Mouse (Mus musculus): Measurements from ENCODE around the gene Gper1.

The Gper1 gene

GRCm38 (mm10) chr5:139423026-139423865 lies at the start of gene Gper1:
TSS of gene Gper1 (plus strand) at chr5:139423151.
- peak; percentile 49 for DNase-seq (ENCODE audit: low spot score)

GRCm38 (mm10) chr5:139373889-139374444 lies 49.0 kb upstream of the Gper1 start:
- DNase-seq (ENCODE audit: low spot score): no peak

- DNase-seq (ENCODE audit: low spot score): no peak
Measured at GRCm38 (mm10) chr5:139374841-139375240, 48.1 kb upstream of the Gper1 start.

GRCm38 (mm10) chr5:139377468-139378270 lies 45.3 kb upstream of the Gper1 start, which contains the start of gene Gpr146:
TSS of gene Gpr146 (plus strand) at chr5:139377697.
- DNase-seq (ENCODE audit: low spot score): peak; percentile 62

GRCm38 (mm10) chr5:139378271-139378556 lies 44.7 kb upstream of the Gper1 start:
- no peak for DNase-seq (ENCODE audit: low spot score)

- DNase-seq (ENCODE audit: low spot score): peak; percentile 81
Measured at GRCm38 (mm10) chr5:139378986-139379629, 43.8 kb upstream of the Gper1 start.

GRCm38 (mm10) chr5:139379771-139380384 lies 43.1 kb upstream of the Gper1 start:
- no peak for DNase-seq (ENCODE audit: low spot score)

GRCm38 (mm10) chr5:139380385-139381248 lies 42.3 kb upstream of the Gper1 start:
- peak; percentile 96 for DNase-seq (ENCODE audit: low spot score)

GRCm38 (mm10) chr5:139381586-139382513 lies 41.1 kb upstream of the Gper1 start:
- no peak for DNase-seq (ENCODE audit: low spot score)

GRCm38 (mm10) chr5:139382760-139383159 lies 40.2 kb upstream of the Gper1 start:
- DNase-seq (ENCODE audit: low spot score): no peak

GRCm38 (mm10) chr5:139383234-139383633 lies 39.7 kb upstream of the Gper1 start:
- no peak for DNase-seq (ENCODE audit: low spot score)

- DNase-seq (ENCODE audit: low spot score): no peak
Measured at GRCm38 (mm10) chr5:139384531-139384930, 38.4 kb upstream of the Gper1 start.

- DNase-seq (ENCODE audit: low spot score): no peak
Measured at GRCm38 (mm10) chr5:139386047-139386446, 36.9 kb upstream of the Gper1 start.

- no peak for DNase-seq (ENCODE audit: low spot score)
Measured at GRCm38 (mm10) chr5:139387329-139388194, 35.4 kb upstream of the Gper1 start.

- DNase-seq (ENCODE audit: low spot score): no peak
Measured at GRCm38 (mm10) chr5:139388195-139388570, 34.8 kb upstream of the Gper1 start.

- no peak for DNase-seq (ENCODE audit: low spot score)
Measured at GRCm38 (mm10) chr5:139388694-139389675, 34.0 kb upstream of the Gper1 start.

- peak; percentile 71 for DNase-seq (ENCODE audit: low spot score)
Measured at GRCm38 (mm10) chr5:139389676-139390061, 33.3 kb upstream of the Gper1 start.

Data from ovary, postnatal 36 days (tissue).